Mouse (Mus musculus) c-Kit-negative CD71-positive TER-119-positive erythroid progenitor cells, embryonic 14.5 days (primary cell): ENCODE measurements around the gene Cfap97d1.

Experiments
- DNase-seq: peaks from one replicate; pipeline ENCODE4 v3.0.0-alpha.2; 2013; ENCODE audit warnings: low read depth, low spot score

Gene Cfap97d1

GRCm38 (mm10) chr11:102008954-102009637, 25.0 kb downstream of the Cfap97d1 start:
- DNase-seq, result no peak

DNA sequence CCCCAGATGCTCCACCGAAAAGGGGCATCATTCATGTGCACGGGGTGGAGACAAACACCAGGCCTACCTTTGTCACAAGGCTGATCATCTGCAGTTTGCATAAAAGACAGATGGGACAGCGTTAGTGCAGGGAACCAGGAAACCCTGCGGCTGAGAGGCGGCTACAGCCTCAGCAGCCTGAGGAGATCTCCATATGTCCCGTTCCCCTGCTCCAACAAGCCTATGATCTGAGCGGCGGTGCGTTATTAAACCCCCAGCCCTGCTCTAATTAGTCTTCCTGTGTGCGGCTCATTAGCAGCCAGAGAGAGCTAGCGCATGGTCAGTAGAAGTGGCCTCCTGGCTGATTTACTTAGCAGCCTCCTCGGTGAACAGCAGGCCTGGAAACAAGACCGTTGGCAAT, 26.1 kb downstream of the Cfap97d1 start:
- no peak for DNase-seq

- DNase-seq, result no peak
Observed at GRCm38 (mm10) chr11:102011510-102011909, 27.4 kb downstream of the Cfap97d1 start.

DNA sequence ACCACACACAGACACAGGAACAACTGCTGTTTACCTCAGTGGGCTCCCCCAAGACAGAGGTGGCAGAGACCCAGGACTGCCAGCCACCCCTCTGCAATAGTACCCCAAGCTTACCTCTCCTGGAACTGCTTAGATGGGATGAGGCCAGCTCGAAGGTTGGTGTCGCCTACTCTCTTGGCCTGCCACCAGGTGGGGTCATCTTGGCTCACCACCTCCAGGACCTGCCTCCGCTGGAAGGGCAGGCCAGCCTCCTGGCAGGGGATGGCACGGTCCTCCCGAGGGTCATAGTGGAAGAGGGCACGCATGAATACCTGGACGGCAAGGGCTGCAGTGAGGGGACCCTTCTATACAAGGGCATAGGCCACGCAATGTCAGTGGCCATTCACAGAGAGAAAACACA, 29.1 kb downstream of the Cfap97d1 start:
- DNase-seq, result no peak

GRCm38 (mm10) chr11:102015472-102015871, 31.4 kb downstream of the Cfap97d1 start:
- DNase-seq, result no peak

DNA sequence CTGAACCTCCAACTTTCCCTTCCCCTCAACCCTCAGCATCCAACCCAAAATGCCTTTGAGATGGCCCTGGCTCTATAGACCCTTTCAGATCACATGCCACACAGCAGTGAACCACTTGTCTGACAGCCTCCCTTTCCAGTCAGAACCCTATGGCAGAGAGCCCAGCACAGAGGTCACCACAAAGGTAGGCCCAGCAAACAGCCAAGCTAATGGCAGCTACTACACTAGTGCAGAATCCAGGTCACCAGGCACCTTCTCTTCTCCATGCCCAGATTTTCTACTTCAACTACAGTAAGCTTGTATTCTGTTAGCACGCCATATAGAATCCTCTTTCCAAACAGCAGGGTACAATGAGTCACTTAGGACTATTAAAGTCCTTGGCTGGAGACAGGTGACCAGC, 32.1 kb downstream of the Cfap97d1 start:
- no peak for DNase-seq

GRCm38 (mm10) chr11:102019736-102020135, 35.7 kb downstream of the Cfap97d1 start:
- DNase-seq, result no peak

GRCm38 (mm10) chr11:102021196-102021595, 37.1 kb downstream of the Cfap97d1 start:
- no peak for DNase-seq

DNA sequence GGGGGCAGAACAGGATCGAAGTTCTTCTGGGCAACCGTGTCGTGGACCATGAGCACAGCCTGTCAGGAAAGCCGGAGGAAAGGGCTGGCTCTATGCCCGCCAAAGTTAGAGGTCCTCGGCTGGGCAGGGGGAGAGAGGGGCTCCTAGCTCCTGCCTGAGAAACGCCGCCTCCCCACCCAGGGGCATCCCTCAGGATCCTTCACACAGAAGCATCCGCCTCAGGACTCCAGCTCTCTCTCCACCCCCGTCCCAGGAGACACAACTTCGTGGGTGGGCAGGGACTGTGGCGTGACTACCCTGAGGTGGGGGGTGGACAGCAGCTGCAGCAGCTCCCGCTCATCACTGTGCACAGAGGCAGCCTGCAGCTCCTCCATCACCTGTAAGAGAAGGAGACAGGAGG, 39.3 kb downstream of the Cfap97d1 start:
- DNase-seq, result no peak

DNA sequence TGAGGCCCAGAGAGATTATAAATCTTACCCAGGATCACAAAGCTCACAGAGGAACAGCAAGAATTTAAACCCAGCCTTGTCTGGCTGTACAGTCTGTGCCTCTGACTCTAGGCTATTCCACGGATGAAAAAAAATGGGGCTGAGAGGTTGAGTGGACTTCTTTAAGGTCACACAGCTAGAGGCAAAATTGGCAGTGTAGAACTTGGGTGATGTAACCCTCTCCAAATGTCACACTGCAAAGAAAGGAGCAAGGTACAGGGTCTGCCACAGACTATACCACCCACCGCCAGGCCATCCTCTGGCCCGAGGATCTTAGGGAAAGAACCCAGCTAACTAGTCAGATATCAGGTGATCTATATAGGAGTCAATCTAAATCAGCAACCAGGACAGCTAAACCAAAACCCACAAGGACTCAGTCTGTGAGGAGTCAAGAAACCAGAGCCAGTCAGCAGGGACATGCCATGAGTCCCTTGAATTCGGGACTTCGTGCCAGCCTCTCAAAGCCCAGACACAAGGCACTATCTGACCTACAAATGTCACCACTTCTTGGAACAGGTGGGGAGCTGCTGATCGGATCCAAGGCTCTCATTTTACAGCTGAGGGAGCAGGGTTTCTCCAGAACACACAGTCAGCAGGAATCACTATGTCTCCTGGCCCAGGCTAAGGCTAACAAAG, 40.1 kb downstream of the Cfap97d1 start:
- DNase-seq, result no peak

- no peak for DNase-seq
Observed at GRCm38 (mm10) chr11:102024875-102025274, 40.8 kb downstream of the Cfap97d1 start.

DNA sequence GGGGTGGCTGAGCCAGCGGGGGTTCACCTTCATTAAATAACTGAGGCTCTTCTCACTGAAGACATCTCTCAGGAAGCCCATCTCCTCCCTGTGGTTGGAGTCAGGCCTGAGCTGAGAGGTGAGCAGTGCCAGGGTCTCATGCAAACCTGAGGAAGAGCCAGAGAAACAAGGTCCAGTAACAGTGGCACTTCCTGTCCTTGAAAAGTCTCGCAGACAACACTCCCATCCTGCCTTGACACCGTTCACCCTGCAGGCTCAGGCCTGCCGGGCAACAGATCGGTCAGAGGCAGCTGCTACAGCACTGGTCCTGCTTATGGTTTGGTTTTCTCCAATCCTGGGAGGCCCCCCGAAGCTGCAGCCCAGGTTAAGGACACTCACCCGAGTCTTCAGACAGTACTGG, 41.3 kb downstream of the Cfap97d1 start:
- no peak for DNase-seq

DNA sequence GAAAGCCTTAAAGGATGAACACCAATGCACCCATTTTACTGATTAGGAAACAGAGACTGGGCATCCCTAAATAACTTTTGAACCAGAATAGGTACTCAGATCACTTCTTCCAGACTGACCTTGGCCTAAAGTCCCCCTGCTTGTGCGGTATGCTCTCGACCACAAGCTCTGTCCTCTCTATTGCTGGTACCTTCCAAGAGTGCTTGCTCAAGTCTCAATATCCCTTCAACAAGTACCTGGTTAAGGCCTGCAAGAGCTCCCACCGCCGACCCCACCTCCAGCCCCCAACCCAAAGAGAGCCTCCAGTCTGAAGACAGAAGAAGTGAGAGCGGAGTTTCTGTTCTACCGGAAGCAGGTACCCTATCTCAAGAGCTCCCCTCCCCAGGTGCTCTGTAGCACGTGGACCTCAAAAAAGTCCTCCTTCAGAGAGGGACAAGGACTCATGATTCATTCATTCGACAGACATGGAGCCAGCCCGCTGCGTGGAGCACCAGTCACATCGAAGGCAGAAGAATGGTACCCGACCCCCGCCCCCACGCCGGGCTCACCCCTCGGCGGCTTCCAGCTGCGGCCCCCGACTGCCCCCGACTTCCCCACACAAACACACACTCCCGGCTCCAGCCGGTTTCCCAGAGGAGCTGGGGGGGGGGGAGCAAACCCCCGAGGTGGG, 42.0 kb downstream of the Cfap97d1 start:
- DNase-seq, result no peak

DNA sequence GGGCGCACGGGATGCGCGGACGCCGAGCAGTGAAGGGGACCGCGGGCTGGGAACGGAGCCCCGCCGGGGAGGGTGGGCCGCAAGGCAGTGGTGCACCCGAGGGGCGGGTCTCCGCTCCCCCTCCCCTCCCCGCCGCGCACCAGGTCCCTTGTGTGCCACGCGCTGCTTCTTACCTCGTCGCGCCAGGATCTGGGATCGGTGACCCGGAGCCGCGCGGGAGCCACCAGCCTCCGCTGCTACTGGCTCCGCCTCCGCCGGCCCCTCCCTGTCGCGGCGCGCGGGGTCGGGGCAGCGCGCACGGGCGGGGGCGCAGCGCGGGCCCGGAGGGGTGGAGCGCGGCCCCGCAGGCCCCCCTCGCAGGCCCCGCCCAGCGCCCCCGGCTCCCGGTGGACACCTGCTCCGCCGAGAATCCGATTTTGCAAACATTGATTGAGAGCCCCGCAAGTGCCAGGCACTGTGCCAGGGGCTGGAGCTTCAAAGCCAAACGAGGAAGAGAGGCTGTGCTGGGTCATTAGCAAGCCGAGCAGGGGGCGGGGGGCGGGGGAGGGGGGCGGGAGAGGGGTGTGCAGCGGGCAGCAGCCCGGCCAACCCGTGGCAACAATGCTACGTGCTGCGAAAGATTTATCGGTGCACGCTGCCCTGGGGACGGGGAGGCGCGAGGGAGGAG, 42.7 kb downstream of the Cfap97d1 start:
- no peak for DNase-seq

DNA sequence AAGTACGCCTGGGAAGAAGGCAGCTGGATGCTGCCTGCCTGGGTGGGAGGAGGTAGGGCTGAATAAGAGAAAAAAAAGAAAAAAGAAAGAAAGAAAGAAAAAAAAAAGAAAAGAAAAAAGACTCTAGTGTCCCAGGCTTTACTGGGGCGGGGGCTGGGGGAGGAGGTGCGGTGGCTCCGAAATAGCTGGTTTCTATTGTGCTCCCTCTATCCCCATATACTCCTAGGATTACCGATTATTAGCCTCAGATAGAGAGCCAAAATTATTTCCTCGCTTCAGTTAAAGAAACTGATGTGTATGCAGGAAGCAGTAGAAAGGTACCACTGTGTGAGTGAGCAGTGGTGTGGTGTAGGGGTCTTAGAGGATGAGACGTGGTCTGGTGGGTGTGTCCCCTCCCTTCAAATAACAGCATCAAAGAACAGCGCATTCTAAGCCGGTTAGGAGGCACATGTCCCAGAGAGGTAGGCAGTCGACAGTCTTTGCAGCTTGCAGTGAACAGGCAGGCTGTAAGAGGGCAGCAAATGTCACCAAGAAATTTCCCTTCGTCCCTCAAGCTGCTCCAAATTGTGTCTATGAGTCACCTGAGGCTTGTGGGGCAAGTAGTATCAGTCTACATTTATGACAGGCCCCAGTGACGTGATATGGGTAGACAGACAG, 43.4 kb downstream of the Cfap97d1 start:
- DNase-seq, result no peak

- DNase-seq, result no peak
Observed at GRCm38 (mm10) chr11:102028087-102028816, 44.2 kb downstream of the Cfap97d1 start, which contains the start of gene Mpp3. Mpp3 (minus strand) TSS chr11:102028461.

DNA sequence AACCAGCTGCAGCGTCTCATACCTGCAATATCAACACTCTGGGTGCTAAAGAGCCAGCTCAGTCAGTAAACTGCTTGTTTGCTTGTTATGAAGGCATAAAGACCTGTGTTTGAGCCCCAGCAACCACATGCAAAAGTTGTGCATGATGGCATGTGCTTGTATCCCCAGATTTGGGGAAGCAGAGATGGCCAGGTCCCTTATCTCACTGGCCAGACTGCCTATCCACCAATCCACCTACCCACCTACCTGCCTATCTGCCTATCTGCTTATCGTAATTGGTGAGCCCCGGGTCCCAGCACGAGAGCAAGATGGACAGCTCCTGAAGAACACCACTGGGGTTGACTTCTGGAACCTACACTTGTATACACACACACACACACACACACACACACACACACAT, 45.2 kb downstream of the Cfap97d1 start:
- DNase-seq, result no peak

DNA sequence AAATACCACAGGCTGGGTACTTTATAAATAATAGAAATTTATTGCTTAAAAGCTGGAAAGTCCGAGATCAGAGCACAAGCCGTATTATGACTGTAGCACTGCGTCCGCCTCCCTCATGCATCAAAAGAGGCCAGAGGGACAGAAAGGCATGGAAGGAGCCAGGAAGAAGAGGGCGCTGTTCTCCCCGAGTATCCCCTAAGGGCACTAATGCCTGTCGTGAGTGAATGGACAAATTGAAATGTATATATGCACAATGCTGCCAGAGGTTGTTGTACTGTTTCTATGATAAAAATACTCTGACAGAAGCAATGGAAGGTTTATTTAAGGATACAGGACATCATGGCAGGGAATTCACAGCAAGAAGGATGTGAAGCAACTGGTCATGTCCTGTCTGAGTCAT, 45.9 kb downstream of the Cfap97d1 start:
- no peak for DNase-seq

- DNase-seq, result no peak
Observed at GRCm38 (mm10) chr11:102031149-102031548, 47.1 kb downstream of the Cfap97d1 start.

DNA sequence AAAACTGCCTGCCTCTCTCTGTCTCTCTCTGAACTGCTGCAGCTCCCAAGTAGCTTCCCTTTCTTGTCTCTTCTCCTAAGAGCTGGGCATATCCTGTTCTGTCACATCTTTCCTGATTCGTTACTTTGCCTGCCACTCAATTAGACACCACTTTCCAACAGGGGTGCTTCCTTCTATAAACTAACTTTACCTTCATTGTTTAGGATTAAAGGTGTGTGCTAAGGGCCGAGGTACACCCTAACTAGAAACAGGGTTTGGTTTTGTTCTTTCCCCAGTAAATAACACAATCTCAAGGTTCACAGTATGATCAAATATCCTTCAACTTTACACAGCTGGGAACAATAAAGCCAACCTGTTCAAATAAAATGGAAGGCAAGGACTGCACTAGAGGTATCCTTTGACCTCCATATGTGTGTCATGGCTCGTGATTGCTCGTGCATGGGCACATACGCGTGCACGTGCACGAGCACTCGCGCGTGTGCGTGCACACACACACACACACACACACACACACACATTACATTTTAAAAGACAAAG, 49.0 kb downstream of the Cfap97d1 start:
- no peak for DNase-seq

DNA sequence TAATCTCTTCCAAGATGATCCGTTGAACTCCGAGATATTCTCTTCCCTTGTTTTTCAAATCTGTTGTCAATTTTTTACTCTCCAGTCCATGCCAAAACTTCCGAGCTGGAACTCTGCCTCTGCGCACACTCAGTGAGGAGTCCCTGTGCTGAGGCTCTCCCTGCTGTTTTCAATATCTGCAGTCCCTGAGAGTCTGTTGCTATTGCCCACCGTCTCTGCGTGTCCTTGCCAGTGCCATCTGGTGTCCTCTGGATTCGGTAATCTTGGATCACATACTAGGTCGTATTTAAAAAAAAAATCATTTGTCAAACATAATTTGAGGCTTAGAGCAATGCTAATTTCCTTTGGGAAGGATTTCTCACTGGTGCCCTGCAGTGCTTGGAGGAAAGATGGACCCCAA, 50.8 kb downstream of the Cfap97d1 start:
- DNase-seq, result no peak
